Mouse (Mus musculus): Measurements from ENCODE around the gene Nfkb1.

GRCm38 (mm10) chr3:135598355-135598754 is 93.0 kb downstream of the Nfkb1 start:
- TF ChIP-seq CTCF (IDR thresholded peaks at IDR 0.05; ENCODE audit: low read depth) (no peak), EP300 (IDR thresholded peaks at IDR 0.05; ENCODE audit: low read depth) (no peak)
